Mouse (Mus musculus) urinary bladder, postnatal 4 days (tissue): ENCODE data around the gene Tcirg1.

Experiments used
- DNase-seq, 2 experiments: peaks; one replicate each; pipeline ENCODE4 v3.0.0; 2021 to 2022; ENCODE audit warnings: low spot score in 2 of 2

Gene Tcirg1

GRCm38 (mm10) chr19:3906795-3907786, at the start of gene Tcirg1:
TSS of gene Tcirg1 (minus strand) at chr19:3907133.
- DNase-seq: peak; percentile 80 to 82

DNA sequence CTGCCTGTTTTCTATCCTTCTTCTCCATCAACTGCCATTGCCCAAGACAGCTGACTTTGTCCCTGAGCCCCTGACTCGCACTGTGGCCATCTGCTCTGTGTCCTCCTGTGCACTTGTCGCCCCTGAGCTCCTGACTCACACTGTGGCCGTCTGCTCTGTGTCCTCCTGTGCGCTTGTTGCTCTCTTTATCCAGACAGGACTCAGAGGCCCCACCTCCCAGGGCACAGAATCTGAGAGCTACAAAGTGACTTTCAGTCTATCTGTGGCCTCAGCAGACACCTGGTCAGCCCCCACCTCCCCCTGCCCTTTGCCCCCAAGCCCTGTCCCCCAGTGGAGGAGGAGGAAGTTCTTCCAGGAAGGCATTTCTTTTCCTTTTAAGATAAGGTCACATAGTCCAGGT, 48.9 kb upstream of the Tcirg1 start:
- no peak for DNase-seq

DNA sequence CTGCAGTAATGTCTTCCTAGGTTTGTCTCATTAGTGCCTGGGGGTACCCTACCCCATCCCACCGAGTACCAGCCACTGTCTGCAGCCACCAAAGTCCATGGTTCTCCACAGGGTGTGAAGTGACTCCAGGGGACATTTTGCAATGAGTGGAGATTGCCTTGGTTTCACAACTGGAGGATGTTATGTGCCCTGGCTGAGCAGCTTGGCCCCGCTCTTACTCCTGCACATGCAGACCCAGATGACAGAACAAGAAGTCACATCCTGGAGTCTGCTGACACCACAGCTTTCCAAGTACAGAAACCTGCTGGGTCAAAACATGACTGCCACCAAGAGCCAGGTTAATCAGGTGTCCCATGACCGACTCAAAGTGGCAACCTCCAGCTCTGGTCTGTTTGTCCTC, 48.1 kb upstream of the Tcirg1 start:
- DNase-seq: no peak

DNA sequence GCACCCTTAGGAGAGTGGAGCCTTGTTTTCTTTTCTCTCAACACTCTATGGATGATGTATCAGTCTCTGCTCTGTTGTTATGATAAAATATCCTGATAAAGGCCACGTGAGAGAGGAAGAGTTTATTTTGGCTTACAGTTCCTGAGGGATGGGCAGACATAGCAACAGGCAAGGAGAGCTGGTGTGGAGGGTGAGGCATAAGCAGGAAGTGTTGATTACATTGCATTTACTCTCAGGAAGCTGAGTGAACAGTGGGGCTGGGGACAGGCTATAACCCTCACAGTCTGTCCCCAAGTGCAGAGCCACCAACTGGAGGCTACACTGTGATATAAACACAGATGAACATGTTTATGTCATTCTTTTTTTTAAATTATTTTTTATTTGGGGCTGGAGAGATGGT, 45.2 kb upstream of the Tcirg1 start:
- DNase-seq: no peak

GRCm38 (mm10) chr19:3951461-3951860, 44.5 kb upstream of the Tcirg1 start:
- DNase-seq: no peak

GRCm38 (mm10) chr19:3950331-3950730, 43.4 kb upstream of the Tcirg1 start:
- DNase-seq: no peak

- no peak for DNase-seq
These were observed 41.6 kb upstream of the Tcirg1 start for GRCm38 (mm10) chr19:3948546-3948945.

GRCm38 (mm10) chr19:3947813-3948212, 40.9 kb upstream of the Tcirg1 start:
- no peak for DNase-seq

DNA sequence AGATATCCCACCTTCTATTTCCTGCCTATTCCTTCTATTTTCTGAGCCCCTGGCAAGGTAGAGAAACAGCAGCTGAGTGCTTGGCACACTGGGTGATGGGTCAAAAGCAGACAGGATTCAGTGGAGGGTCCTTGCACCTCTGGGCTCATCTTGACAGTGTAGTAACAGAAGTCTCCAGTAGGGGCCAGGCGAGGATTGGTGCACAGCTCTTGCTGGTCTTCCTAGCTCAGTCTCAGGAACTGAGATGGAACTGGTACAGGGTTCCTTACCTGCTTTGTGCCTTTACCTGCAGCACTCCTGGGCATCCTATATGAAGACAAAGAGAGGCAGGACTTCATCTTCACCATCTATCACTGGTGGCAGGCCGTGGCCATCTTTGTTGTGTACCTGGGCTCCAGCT, 39.8 kb upstream of the Tcirg1 start:
- DNase-seq: no peak

DNA sequence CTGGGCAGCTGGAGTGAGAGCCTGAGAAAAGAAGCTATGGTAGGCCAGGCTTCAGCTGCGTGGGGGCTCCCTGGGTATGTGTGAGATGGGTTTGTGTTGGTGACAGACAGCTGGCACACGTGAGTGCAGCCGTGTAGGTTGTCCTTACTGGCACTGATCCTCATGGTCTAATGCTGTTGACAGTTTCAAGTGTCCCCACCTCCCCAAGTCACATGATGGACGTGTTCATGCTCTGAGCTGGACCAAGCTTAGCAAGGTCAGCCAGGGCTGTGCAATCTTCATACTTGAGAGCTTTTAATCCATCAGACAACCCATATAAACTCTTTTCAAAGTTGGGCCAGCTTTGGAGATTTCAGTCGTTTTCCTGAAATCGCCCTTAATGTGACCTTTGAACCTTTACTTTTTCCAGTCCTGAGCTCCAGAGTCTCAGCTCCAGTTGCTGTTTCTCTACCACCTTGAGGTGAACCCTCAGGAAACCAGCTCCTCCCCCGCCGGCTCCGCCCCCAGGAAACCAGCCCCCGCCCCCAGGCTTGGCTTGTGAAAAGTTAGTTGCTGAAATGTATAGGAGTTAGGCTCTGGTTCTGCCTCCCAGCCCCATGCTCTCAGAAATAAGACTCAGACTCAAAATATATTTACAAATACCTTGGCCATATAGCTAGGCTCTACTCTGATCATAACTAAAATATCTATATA, 39.1 kb upstream of the Tcirg1 start:
- DNase-seq: no peak

DNA sequence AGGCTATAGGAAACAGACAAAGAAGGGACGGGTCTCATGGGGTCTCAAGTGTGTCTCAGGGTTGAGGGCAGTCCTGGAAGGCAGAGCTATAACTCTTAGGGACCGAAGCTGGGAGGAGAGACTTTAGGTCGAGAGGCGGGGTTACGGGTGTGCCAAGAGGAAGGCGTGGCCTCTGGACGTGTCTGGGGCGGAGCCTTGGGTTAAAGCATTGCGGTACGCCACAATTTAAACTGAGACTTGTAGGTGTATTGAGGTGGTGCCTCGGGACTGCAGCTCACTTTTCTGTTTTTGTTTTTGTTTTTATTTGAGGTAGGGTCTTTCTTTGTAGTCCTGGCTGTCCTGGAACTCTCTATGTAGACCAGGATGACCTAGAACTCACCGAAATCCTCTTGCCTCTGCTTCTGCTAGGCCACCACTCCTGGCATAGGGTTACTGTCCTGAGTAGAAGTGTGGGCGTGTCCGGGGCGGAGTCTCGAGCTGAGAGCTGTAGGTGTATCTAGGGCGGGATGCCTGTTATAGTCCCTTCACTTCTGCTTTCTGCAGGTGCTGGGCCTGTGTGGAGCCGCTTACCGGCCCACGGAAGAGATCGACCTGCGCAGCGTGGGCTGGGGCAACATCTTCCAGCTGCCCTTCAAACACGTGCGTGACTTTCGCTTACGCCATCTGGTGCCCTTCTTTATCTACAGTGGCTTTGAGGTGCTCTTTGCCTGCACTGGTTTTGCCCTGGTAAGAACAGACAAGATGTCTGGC, 36.2 kb upstream of the Tcirg1 start:
- no peak for DNase-seq

DNA sequence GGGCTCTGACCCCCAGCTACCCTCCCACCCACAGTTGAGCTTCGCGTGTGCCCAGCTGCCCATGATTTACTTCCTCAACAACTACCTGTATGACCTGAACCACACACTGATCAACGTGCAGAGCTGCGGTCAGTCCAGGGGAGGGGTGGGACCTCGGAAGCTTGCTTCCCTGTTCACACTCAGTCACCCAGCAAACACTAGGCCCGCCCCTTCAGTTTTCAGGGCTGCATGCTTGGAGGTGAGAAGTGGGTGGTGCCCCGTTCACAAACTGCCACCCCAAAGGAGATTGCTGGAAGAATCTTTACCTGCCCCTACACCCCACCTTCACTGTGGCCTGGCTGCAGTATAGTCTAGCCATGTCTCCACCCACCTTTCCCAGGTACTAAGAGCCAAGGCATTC, 35.4 kb upstream of the Tcirg1 start:
- DNase-seq: no peak

DNA sequence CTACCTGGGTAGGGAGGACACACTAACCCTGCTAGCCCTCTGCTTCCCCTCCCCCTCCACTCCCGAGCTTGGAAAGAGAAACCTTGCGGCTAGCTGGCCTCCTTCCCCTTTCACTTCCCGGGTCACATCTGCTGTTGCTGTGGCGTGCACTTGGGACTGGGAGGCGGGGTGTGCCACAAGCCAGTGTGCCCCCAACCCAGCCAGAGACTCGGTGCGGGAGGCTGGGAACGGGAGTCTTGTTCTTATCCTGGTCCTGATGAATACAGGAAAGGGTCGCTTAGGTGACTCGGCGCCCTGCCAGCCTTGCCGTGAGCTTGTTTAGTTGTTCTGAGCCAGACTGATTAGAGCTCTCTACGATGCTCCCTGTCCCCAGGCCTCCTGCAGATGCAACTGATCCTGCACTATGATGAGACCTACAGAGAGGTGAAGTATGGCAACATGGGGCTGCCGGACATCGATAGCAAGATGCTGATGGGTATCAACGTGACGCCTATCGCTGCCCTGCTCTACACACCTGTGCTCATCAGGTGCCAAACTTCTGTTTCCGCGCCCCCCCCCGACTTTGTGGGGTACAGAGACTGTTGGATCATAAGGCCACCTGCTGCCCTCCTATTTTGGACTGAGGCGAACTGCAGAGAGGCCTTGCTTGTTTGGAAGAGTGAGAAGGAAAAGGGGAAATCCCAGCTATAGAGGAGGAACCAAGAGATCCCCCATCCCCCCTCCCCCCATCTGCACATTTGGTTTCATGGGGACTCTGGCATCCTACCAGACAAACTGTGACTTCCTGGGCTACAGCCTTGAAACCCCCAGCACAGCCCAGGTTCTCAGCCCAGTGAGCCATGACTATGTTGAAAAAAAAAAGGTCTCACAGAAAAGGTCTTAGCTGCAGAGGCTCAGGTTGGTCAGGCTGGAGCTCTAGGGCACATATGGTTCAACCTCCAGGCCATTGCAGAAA, 29.2 kb upstream of the Tcirg1 start:
- DNase-seq: no peak

DNA sequence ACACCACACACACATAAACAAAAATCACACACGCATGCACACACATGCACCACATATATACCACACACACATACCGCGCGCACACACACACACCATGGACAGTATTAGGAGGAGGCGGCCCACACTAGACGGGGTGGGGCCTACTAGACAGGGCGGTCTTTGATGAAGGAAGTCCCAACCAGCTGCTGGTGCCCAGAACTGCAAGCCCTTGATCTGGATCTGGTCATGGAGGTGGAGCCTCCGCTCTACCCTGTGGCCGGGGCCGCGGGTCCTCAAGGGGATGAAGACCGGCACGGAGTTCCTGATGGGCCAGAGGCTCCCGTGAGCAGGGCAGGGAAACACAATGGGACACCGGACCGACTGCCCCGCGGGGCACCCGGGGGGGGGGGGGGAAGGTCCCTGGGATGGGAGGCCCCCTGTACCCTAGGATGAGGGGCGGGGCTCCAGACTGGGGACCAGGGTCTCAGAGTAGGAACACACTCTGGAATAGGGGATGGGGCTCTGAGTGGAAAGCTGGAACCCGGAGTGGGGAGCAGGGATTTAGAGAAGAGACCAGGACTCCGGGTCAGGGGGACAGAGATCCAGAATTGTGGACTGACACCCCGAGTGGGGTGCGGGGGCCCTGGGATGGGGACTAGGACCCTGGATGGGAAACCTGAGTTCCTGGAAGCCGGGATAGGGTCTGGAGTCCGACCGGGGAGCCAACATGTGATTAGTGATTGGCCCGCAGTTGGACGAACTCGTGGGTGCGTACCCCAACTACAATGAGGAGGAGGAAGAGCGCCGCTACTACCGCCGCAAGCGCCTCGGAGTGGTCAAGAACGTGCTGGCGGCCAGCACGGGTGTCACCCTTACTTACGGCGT, 28.3 kb upstream of the Tcirg1 start, which contains the start of gene Unc93b1:
Gene Unc93b1 (plus strand): TSS at position 155 of the 864 bp plus-strand sequence.
- peak in 1 of 2 experiments; percentile 68 for DNase-seq

DNA sequence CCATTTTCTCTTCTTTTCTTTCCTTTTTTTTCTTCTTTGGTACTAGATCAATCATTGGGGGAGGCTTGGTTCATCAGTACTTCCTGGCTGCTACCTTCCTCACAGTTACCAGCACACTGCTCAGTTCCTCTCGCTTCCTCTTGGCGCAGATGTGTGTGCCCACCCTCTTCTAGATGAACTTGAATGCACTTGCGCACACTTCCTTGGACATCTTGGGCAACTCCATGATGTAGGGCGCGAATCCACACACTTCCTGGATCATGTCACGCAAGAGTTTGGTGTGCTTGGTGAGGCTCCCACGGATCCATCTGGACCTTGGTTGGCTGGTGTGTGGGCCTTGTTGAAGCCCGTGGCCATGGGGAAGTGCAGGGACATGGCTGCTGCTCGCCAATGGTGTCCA, 24.8 kb upstream of the Tcirg1 start:
- DNase-seq: no peak

- no peak for DNase-seq
These were observed 23.5 kb upstream of the Tcirg1 start for GRCm38 (mm10) chr19:3930262-3931057.

DNA sequence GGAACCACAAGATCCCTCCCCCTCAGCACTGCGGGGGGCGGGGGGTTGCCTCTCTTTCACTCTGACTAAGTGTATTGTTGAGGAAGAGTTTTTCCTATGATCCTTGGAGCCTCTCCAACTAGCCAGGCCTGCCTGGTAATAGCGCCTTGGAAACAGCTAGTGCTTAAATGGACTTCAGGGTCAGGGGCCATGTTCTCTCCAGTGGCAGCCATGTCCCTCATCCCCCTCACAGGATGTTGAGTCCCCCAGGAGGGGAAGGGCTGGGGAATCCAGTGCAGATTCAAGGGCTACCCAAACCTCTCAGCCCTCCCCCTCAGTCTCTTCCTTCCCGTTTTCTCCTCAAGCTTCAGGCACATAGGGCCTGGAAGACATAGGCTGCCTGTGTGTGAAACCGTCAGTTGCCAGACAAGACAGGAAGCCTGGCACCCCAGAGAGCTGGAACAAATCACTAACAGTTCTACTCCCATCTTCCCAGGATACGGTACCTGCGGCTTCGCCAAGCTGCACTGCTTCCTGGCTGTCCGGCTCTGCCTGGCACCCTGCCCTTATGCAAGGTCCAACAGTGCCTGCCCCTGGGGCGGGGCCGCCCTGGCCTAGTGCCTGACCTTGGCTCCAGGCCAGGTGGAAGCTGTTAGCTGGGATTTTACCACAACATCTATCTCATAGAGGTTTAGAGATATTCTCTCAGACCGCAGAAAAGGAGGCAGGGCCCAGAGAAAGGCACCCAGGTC, 22.4 kb upstream of the Tcirg1 start, which contains the start of gene Aldh3b1:
Gene Aldh3b1 (minus strand): TSS at position 598 of the 731 bp plus-strand sequence.
- DNase-seq: peak; percentile 79 to 82

DNA sequence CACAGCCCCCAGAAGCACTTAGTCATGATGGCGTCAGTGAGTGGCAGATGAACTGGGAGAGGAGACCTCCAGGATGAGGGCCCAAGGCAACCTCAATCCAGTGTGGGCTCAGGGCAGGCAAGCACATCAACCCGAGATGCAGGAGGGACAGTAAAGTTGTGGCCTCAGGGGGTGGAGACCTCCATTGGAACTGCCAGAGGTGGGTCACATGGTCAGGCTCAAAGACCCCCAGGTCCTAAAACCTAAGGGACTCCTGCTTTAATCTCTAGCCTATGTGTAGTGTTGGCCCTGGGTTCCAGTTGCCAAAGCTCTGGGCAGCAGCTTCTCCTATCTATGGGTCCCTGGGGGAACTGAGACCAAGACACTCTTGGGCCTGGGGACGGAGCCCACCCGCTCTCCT, 21.8 kb upstream of the Tcirg1 start:
- no peak for DNase-seq
